Mouse (Mus musculus) kidney, adult 2 months (tissue): ENCODE data around the gene Gria1.

Source experiments
- CTCF ChIP-seq: fragments of 200-500 bp; conservative IDR thresholded peaks from 2 replicates; pipeline ENCODE4 v1.5.1; 2011; ENCODE audit warnings: low read depth, mild to moderate bottlenecking, control low read depth, low read length, moderate library complexity, mixed read lengths; ENCODE audit not compliant: insufficient read depth, insufficient read length
- POLR2A ChIP-seq: fragments of 200-500 bp; IDR thresholded peaks from one replicate; pipeline ENCODE4 v1.6.1; 2011; ENCODE audit warnings: low read depth, low read length, control low read depth

GRCm38 (mm10) chr11:57038807-57039206, 27.6 kb downstream of the Gria1 start:
- TF ChIP-seq CTCF (no peak), POLR2A (no peak)
